Mouse (Mus musculus) megakaryocyte progenitor cell, adult 5-6 weeks (primary cell): ENCODE results near the gene Musk. TPM values are rescaled to one million over a fixed set of nuclear protein-coding genes. Genes with fewer than 3 reads are reported as not detected.

Experiments used
- ATAC-seq: replicated peaks from 2 replicates; pipeline ENCODE4 v1.8.0; 2016; ENCODE audit warnings: mild to moderate bottlenecking, moderate TSS enrichment, inconsistent platforms; ENCODE audit not compliant: poor library complexity
- total RNA-seq, 2 experiments: library from RNA; stranded (forward) in 1 of 2; stranded (reverse) in 1 of 2; fragments of 157-497, 149-512 nt in 1 of 2; fragments of 200-1000 nt in 1 of 2; gene quantifications; 2 replicates each; pipeline versions ENCODE4 v1.2.3 to v1.2.4; 2015 to 2017

The Musk gene
- total RNA-seq, 2 experiments from 2014 or later = 0.46 TPM; not detected in 1

DNA sequence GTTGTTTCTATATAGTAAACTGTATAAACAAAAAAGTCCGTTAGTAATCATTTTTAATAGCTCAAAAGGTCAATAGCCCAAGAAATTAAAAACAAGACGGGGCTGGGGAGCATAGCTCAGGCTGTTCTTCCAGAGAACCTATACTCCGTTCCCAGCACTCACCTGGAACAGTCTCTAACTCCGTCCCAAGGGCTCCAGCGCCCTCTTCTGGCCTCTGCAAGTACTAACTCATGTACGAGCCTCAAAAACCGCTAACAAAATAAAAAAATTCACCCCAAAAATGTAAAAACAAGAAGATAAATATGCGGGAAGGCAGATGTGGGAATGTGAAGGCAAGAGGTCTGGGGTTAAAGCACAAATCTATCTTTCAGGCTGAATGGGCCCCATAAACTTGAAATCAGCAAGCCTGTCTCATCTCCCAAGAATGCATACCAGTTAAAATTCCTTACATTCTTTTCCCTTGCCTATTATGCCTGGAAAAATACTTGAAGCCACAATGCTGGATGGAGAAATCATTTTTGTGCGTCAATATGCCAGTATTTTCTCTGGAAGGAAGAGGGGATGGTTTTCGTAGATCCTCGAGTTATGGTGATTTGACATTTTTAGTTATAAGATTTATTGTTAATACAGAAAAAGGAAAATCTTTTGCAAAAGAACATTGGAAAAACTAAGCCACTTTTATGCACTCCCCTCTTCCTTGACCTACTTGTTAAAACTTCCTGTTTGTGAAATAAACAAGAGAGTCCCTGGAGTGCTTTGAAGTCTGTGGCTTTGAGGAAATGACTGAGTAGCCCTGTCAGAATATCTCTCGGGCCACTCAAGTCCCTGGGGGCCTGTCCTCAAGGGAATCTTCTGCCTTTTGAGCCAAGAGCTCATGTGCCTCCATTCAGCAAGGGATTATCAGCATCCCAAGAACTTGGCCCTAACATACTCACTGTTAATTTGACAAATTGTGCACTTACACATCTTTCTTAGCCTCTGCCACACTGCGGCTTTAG is 127.7 kb downstream of the Musk start:
- no peak for ATAC-seq

DNA sequence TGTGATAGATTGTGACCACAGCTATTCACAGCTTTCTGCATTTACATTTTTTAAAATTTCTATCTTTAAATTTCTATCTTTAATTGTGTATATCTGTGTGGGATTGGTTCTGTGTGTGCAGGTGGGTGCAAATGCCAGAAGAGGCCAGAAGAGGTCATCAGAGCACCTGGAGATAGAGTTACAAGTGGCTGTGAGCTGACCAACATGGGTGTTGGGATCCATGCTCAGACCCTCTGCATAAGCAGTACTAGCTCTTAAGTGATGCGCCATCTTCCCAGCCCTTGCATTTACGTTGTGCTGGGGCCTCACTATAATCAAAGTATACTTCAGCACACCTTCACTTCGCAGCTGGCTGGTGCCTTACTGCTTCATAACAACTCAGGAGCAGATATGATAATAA is 129.8 kb downstream of the Musk start:
- no peak for ATAC-seq

DNA sequence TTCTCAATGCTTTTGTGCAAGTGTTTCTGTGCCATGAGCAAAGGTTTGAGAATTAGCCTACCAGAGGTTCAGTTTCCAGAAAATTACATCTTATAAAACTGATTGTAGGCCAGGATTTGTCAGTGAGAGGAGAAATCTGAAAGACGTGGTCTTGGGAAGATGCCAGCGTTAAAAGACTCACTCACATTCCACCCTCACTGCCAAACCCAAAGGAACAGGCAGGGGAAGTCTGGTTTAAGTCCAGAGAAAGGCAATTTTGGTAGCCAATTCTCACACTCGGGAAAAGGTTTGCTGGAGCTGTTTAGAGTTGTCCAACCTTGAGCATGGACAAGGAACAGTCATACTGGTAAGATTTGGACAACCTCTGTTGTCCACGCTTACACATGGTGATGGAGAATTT is 131.6 kb downstream of the Musk start:
- no peak for ATAC-seq

DNA sequence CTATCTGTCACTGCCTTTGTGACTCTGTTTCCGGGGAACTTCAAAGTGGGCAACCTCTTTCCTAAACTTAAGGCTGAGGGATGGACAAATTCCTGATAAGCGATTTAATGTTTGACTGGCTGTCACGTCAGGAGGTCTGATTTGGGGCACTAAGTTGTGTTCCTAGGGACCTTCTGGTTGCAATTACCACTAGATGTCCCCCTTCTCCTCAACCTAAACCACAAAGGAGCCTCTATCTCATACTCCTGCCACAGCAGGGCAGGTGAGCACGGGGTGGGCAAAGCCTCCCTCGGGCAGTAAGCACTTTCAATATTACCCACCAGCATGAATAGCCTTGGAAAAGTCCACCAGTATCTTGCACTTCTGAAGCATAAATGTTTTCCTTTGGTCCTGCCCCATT is 133.5 kb downstream of the Musk start:
- ATAC-seq = peak; percentile 54; the same call in 1 of the 2 replicates

DNA sequence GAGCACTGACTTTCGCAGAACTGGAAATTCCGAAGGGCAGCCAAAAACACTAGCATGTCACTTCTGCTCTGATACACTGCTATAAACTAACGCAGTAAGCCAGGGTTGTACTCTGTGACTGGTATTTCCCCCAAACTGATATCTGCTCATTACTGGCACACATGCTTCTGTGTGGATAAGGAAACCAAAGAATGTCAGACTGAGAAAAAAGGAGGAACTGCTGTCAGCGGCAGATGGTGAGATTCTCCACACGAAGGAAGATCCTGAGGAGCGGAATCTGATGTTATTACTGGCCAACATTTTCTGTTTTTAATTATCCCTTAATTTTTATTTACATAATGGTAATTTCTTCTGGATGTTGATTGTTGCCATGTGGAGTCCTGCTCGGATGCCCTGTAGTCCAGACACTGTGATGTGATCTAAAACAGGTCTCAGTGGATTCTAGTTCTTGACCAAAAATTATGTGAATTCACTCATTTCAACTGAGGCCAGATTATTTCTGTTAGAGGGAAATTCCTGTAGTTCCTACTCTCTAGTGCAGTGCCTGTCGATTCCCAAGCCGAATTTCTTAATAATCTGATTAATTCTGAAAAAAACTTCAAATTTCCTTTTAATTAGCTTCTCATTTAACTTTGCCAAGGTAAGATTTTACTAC is 137.6 kb downstream of the Musk start:
- peak; percentile 90 for ATAC-seq

Other genes with a start within 250 kb of the Musk start
- gene Svep1, start 79.1 kb upstream of the Musk start, total RNA-seq (2015) = 0.02 TPM in 1 of 2 replicates, not detected in the other
- gene Svep1, start 79.1 kb upstream of the Musk start, total RNA-seq (2017) = not detected in 2 replicates